Mouse (Mus musculus): Measurements from ENCODE around the gene Cisd1.

- TF ChIP-seq CTCF (IDR thresholded peaks at IDR 0.05; ENCODE audit: low read depth) (no peak), EP300 (IDR thresholded peaks at IDR 0.05; ENCODE audit: low read depth) (no peak)
Measured at GRCm38 (mm10) chr10:71343567-71344265, 1.0 kb downstream of the Cisd1 start.

All from liver, embryonic 14.5 days (tissue).